Mouse (Mus musculus): ENCODE results near the gene Olfr435.

DNA sequence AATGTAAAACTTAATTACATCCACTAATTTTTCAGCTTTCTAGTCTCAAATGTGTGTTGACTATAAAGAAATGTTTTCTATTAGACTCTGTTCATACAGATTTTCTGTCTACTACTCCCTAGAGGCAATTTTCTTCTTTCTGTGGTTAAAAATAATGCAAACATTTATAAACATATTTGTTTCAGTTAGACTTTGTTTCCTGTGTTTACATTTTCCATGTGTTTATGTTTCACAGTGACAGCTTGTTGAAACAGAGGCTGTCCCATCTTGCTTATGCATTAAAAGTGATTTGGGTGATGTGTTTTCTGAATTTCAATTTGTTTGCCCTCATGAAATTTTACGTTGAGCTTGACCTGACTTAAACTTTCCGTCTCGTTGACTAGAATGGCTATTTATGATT, 6.0 kb upstream of the Olfr435 start:
- TF ChIP-seq CTCF (conservative IDR thresholded peaks at IDR 0.05; ENCODE audit: low read length) = no peak
- no peak for TF ChIP-seq NANOG (IDR thresholded peaks at IDR 0.05; ENCODE audit: borderline replicate concordance, low read length)
